Mouse (Mus musculus) hindbrain, embryonic 16.5 days (tissue): ENCODE data around the gene Capn5. TPM values are rescaled to one million over a fixed set of nuclear protein-coding genes. Genes with fewer than 3 reads are reported as not detected.
"Not testable (repeated sequence)": the region's sequence is repeated elsewhere in the genome, so short reads cannot be mapped to it uniquely, and the experiment has no call there.

Experiments used
- ATAC-seq: fragments of 200-750 bp; cut with Nextera tagmentation; 2 replicates; pipeline ENCODE4 v1.8.0; 2017; ENCODE audit warnings: moderate TSS enrichment, moderate library complexity
- H3K27ac ChIP-seq: fragments of 300-500 bp; sonication (generic); 2 replicates; pipeline ENCODE4 v1.5.1; 2014; ENCODE audit warnings: low read depth, mild to moderate bottlenecking, control low read depth, low read length, moderate library complexity
- H3K27me3 ChIP-seq: fragments of 300-500 bp; sonication (generic); replicated peaks from 2 replicates; pipeline ENCODE4 v1.6.1; 2014; ENCODE audit warnings: low read length; ENCODE audit not compliant: control insufficient read depth, insufficient read depth
- H3K36me3 ChIP-seq: fragments of 300-500 bp; sonication (generic); 2 replicates; pipeline ENCODE4 v1.6.1; 2014; ENCODE audit warnings: mild to moderate bottlenecking, low read length, moderate library complexity, mixed read lengths; ENCODE audit not compliant: control insufficient read depth, insufficient read depth
- H3K4me1 ChIP-seq: fragments of 300-500 bp; sonication (generic); 2 replicates; pipeline ENCODE4 v1.6.1; 2014; ENCODE audit warnings: low read depth, low read length; ENCODE audit not compliant: control insufficient read depth, insufficient read depth
- H3K4me2 ChIP-seq: fragments of 300-500 bp; sonication (generic); 2 replicates; pipeline ENCODE4 v1.6.1; 2014; ENCODE audit warnings: mild to moderate bottlenecking, low read length, control low read depth, moderate library complexity
- H3K4me3 ChIP-seq: fragments of 300-500 bp; sonication (generic); 2 replicates; pipeline ENCODE4 v1.5.1; 2014; ENCODE audit warnings: mild to moderate bottlenecking, low read length, control low read depth, moderate library complexity
- H3K9ac ChIP-seq: fragments of 300-500 bp; sonication (generic); 2 replicates; pipeline ENCODE4 v1.6.1; 2014; ENCODE audit warnings: low read depth, mild to moderate bottlenecking, control low read depth, low read length, moderate library complexity
- H3K9me3 ChIP-seq: fragments of 300-500 bp; sonication (generic); 2 replicates; pipeline ENCODE4 v1.6.1; 2014; ENCODE audit warnings: mild to moderate bottlenecking, low read length, moderate library complexity; ENCODE audit not compliant: control insufficient read depth
- WGBS: fragments of 180-500 bp; shearing (Covaris S2); extraction: QIAGEN DNeasy Blood & Tissue Kit; methylation state at CpG from one replicate; pipeline ENCODE4 v1.1.7; 2014; 5-methylcytosine and 5-hydroxymethylcytosine counted together
- polyA plus RNA-seq: library from polyadenylated mRNA; unstranded; fragments of >200 nt; fragmentation: Nextera tagmentation; extraction: Ambion mirVana; gene quantifications from 2 replicates; pipeline ENCODE4 v1.2.1, GENCODE M21; 2015

Gene Capn5
- polyA plus RNA-seq, 1 experiment from 2014 or later, result 27.3 TPM

DNA sequence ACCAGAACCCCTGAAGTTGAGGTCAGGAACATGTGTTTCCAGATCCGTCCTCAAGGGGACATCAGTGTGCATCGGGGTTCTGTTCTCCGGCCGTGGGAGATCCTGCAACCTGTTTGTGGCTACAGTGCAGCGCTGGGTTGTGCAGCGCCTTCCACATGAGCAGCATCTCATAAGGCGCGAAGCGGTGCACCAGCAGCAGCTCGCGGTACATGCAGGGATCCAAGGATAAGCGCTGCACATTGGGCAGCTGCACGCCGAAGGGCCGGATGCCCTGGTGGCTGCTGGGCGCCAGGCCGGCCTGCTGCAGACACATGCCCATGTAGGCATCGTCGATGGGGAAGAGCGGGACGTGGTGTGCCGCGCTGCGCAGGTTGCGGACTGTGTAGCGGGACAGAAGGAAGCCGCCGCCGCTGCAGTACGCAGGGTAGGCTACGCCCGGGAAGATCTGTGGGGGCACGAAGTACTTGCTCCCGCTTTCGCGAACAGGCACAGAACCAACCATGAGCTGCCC lies 15.5 kb upstream of the Capn5 start:
- ATAC-seq, result peak; percentile 80
- peak overlapping the region; percentile 53 for H3K4me3 ChIP-seq
- H3K4me1 ChIP-seq, result peaks cover 15% of the 10 kb centered on the region
- no peaks in the 10 kb centered on the region for H3K36me3 ChIP-seq
- peak overlapping the region; percentile 60 for H3K9ac ChIP-seq
- peak overlapping the region; percentile 97 for H3K4me2 ChIP-seq
- H3K27me3 ChIP-seq, result peaks cover 29% of the 10 kb centered on the region
- WGBS, result 2% methylated on average over 36 of the region's 36 CpGs
- no peaks in the 10 kb centered on the region for H3K9me3 ChIP-seq
- no peak overlapping the region for H3K27ac ChIP-seq

DNA sequence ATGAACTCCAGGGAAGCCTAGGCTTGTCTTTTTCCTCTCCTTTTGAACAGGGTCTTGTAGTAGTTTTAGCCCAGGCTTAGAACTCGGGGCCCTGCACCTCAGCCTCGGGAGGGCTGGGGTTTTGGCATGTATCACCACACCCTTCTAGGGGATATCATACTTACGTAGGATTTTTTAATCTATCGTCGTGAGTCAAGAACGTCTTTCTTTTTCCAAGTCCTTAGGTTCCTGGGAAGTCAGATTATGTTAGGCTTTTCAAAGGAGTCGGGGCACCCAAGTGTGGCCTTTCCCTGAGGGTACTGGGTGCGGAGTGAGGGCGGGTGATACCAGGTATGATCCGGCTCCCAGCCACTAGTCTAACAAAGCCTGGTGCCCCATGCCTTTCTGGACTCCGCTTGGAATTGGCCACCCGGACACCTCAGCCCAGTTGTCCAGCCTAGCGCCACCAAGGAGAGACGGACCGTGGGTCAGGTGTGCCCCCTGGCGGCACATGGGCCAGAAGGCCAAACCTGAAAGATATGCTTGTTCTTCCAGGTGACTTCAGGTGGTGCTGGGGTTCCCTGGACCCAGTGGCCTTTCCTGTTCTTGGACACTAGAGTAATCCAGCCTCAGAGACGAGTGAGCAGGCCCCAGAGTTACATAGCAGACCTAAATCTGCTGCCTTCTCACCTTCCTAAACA lies 13.6 kb upstream of the Capn5 start:
- peaks cover 29% of the 10 kb centered on the region for H3K27me3 ChIP-seq

DNA sequence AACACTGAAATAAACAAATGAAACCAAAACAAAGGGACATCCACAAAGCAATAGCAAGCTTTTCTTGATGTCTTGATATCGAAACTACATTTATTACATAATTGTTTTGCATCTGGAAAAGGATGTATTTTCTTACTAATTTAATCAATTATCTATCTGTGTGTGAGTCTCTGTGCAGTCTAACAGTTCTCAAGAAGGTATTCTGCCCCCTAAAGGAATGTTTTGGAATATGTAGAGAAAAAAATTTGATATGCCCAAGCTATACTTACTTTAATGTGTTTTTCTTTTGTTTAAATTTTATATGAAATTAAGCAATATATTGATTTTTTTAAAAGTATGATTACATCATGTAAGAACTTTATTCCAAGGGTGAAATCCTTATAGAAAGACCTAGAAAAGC lies 12.5 kb upstream of the Capn5 start:
- WGBS, result 89% methylated on average over 1 of the region's 1 CpGs
- Histone ChIP-seq H3K27ac (no peak overlapping the region), H3K4me2 (no peak overlapping the region), H3K9me3 (no peaks in the 10 kb centered on the region), H3K36me3 (no peaks in the 10 kb centered on the region), H3K27me3 (peaks cover 24% of the 10 kb centered on the region), H3K4me1 (peaks cover 15% of the 10 kb centered on the region), H3K4me3 (no peak overlapping the region), H3K9ac (no peak overlapping the region)
- ATAC-seq, result no peak

More for the DNA sequence above, 13.6 kb upstream of the Capn5 start:
- H3K9ac ChIP-seq, result no peak overlapping the region
- no peak overlapping the region for H3K27ac ChIP-seq
- peaks cover 15% of the 10 kb centered on the region for H3K4me1 ChIP-seq
- H3K4me2 ChIP-seq, result no peak overlapping the region
- no peak for ATAC-seq
- no peak overlapping the region for H3K4me3 ChIP-seq
- 69% methylated on average over 17 of the region's 17 CpGs for WGBS
- H3K36me3 ChIP-seq, result no peaks in the 10 kb centered on the region
- H3K9me3 ChIP-seq, result no peaks in the 10 kb centered on the region

DNA sequence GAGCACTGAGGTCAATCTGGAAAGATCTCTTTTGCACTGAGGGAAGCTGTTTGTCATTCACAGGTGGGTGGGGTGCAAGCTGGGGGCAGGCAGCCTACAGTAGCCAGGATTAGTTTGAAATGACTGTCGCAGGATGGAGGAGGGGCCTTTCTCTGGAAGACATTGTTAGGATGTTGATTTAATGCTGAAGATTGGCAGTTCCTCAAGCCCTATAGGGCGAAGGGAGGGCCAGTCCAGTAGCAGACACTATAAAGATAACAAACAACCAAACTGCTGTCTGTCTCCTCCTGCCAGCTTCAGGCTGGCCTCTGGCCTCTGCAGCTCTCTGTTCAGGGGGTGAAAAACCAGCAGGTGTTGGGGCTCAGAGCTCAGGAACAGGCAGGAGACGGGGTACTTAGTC lies 11.7 kb upstream of the Capn5 start:
- no peaks in the 10 kb centered on the region for H3K9me3 ChIP-seq
- H3K36me3 ChIP-seq, result no peaks in the 10 kb centered on the region
- H3K27ac ChIP-seq, result no peak overlapping the region
- H3K9ac ChIP-seq, result no peak overlapping the region
- no peak overlapping the region for H3K4me2 ChIP-seq
- no peak overlapping the region for H3K4me3 ChIP-seq
- peaks cover 16% of the 10 kb centered on the region for H3K27me3 ChIP-seq
- peaks cover 16% of the 10 kb centered on the region for H3K4me1 ChIP-seq
- 53% methylated on average over 3 of the region's 3 CpGs for WGBS
- no peak for ATAC-seq

DNA sequence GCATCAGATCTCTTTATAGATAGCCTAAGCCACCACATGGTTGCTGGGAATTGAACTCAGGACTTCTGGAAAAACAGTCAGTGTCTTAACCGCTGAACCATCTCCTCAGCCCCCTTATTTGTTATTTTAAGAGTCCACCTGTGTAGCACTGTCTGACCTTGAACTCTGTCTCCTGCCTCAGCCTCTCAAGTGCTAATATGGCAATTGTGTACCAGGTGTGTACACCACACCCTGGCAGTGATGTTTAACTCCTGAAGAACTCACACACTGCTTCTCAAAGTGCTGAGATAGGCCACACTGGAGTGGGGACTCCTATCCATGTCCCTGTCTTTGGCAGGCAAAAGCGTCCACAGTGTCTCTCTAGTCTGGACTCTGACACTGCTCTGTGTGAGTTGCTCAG lies 10.6 kb upstream of the Capn5 start:
- peaks cover 8% of the 10 kb centered on the region for H3K4me1 ChIP-seq
- no peak for ATAC-seq

DNA sequence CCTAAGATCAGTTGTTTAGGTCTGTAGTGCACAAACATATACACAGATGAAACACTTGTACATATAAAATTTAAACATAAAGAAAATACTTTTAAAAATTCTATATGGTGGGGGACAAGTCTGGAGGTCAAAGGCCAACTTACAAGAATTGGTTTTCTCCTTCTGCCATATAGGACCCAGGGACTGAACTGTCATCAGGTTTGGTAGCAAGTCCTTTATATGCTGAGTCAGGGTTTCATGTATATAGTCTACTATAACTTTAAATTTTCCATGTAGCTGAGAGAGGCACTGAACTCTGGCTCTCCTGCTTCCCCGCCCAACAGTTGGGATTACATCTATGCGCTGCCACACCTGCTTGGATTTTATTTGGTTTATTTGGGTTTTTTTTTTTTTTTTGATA lies 10.2 kb upstream of the Capn5 start:
- Histone ChIP-seq H3K9ac (no peak overlapping the region), H3K27me3 (peaks cover 16% of the 10 kb centered on the region), H3K36me3 (no peaks in the 10 kb centered on the region), H3K4me1 (peaks cover 3% of the 10 kb centered on the region), H3K27ac (no peak overlapping the region), H3K4me3 (no peak overlapping the region), H3K4me2 (no peak overlapping the region), H3K9me3 (no peaks in the 10 kb centered on the region)
- WGBS, result 98% methylated on average over 2 of the region's 2 CpGs
- ATAC-seq, result no peak

More for the DNA sequence above, 10.6 kb upstream of the Capn5 start:
- Histone ChIP-seq H3K36me3 (no peaks in the 10 kb centered on the region), H3K9me3 (no peaks in the 10 kb centered on the region), H3K9ac (no peak overlapping the region), H3K27me3 (peaks cover 16% of the 10 kb centered on the region), H3K4me2 (no peak overlapping the region), H3K4me3 (no peak overlapping the region), H3K27ac (no peak overlapping the region)
- 87% methylated on average over 2 of the region's 2 CpGs for WGBS

DNA sequence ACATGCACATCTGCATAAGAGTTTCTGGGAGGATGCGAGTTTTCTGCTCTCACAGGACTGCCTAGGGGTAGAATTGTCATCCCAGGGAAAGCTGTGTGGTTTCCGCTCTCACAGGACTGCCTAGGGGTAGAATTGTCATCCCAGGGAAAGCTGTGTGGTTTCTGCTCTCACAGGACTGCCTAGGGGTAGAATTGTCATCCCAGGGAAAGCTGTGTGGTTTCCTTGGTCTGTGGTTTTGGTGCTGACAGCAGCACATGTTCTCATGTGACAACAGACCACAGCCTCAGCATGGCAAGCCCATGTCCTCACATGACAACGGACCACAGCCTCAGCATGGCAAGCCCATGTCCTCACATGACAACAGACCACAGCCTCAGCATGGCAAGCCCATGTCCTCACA lies 9.3 kb upstream of the Capn5 start:
- not testable (repeated sequence) for ATAC-seq, H3K36me3 ChIP-seq, H3K27me3 ChIP-seq, H3K9ac ChIP-seq, H3K27ac ChIP-seq, H3K4me3 ChIP-seq, H3K9me3 ChIP-seq, H3K4me1 ChIP-seq, H3K4me2 ChIP-seq
- WGBS, result 63% methylated on average over 3 of the region's 3 CpGs

DNA sequence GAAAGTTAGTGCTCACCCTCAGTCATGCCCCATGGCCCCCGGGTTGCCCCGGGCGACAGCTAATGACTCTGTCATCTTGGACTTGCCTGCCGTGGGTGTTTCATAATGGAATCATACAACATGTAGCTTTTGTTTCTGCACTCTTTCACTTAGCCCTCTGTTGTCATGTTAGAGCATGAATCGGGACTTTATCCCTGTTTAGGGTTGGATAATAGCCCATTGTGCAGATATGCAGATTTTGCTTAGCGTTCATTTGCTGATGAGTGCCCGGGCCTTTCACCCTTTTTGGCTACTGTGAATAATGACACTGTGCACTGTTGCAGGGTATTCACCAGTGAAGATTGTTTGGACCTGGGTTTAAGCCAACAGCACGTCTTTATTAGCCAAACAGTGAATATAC lies 8.6 kb upstream of the Capn5 start:
- WGBS, result 16% methylated on average over 8 of the region's 8 CpGs
- peak; percentile 80 for ATAC-seq
- H3K4me1 ChIP-seq, result peaks cover 2% of the 10 kb centered on the region; the same call in 1 of the 2 replicates
- no peaks in the 10 kb centered on the region for H3K36me3 ChIP-seq
- H3K4me3 ChIP-seq, result no peak overlapping the region
- H3K4me2 ChIP-seq, result no peak overlapping the region
- no peak overlapping the region; the same call in 1 of the 2 replicates for H3K27ac ChIP-seq
- H3K9ac ChIP-seq, result no peak overlapping the region
- peaks cover under 1% of the 10 kb centered on the region; the same call in 1 of the 2 replicates for H3K27me3 ChIP-seq
- no peaks in the 10 kb centered on the region for H3K9me3 ChIP-seq

DNA sequence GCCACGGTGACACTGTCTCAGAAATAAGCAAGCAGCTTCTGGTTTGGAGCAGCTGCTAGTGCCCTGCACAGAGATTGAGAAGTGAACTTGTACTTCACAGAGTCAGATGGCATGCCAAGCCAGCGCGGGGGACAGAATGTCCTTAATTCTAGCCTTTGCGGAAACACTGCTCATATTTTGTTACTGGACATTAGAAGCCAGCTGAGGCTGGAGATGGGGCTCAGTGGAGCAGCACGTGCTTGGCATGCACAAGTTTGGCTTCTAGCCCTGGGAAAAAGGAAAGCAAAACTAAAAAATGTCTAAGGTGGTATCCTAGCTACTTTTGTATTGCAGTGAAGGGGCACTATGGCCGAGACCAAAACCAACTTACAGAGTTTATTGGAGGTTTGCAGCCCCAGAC lies 7.3 kb upstream of the Capn5 start:
- no peaks in the 10 kb centered on the region for H3K9me3 ChIP-seq
- ATAC-seq, result peak; percentile 73
- no peaks in the 10 kb centered on the region for H3K36me3 ChIP-seq
- peak overlapping the region; percentile 45; the same call in 1 of the 2 replicates for H3K27ac ChIP-seq
- H3K27me3 ChIP-seq, result no peaks in the 10 kb centered on the region
- WGBS, result 41% methylated on average over 6 of the region's 6 CpGs
- H3K4me2 ChIP-seq, result no peak overlapping the region
- H3K4me3 ChIP-seq, result no peak overlapping the region
- no peak overlapping the region for H3K9ac ChIP-seq
- H3K4me1 ChIP-seq, result peaks cover 2% of the 10 kb centered on the region; the same call in 1 of the 2 replicates
